Mouse (Mus musculus) T-helper 2 cell (primary cell): Measurements from ENCODE around the gene Mrps34.

Experiments
- in situ Hi-C: fragments of 300-600 bp; cut with MboI, MseI; formaldehyde crosslinking; loops from one replicate; pipeline ENCODE4 v1.15.1; 2025; ENCODE audit warnings: high pct_unique_total_duplicates

The Mrps34 gene

DNA sequence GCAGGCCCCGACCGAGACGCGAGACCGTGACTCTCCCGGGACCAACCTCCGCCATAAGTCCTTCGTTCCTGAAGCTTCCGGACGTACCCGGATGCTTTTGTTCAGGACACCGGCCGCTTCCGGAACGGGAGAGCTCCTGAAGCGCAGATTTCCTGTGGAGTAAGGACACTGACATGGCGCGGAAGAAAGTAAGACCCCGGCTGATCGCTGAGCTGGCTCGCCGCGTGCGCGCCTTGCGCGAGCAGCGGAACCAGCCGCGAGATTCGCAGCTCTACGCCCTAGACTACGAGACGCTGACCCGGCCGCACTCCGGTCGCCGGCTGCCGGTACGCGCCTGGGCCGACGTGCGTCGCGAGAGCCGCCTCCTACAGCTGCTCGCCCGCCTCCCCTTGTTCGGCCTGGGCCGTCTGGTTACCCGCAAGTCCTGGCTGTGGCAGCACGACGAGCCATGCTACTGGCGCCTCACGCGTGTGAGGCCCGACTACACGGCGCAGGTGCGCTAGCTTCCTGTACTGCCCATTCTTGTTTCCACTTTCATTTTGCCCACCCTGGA is at the start of gene Mrps34, which contains the start of gene Eme2:
Gene Mrps34 (plus strand): TSS at position 122 of the 553 bp plus-strand sequence.
Gene Eme2 (minus strand): TSS at position 93 of the 553 bp plus-strand sequence.
- in situ Hi-C loops = no loop called here

GRCm38 (mm10) chr17:24847386-24847785 is 47.5 kb upstream of the Mrps34 start:
- in situ Hi-C loops = no loop called here

DNA sequence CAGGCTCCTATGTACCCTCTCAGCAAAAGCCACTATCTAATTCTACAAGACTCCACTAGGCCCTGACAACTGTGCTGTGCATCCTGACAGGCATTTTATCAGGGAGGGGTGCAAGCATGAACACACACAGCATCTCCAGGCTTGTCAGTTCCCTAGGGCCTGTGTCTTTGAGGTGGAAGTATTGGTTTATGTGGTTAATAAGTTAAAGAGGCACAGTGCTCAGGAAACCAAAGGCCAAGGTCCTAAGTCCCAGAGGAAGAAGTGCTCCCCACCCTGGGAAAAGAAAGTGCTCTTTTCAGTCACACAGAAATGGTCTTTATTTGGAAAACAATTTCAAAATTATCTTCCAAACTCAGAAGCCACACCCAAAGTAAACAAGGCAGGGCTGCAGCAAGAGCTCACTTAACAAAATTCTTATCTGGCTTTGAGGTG is 46.3 kb upstream of the Mrps34 start:
- in situ Hi-C loops = no loop called here

DNA sequence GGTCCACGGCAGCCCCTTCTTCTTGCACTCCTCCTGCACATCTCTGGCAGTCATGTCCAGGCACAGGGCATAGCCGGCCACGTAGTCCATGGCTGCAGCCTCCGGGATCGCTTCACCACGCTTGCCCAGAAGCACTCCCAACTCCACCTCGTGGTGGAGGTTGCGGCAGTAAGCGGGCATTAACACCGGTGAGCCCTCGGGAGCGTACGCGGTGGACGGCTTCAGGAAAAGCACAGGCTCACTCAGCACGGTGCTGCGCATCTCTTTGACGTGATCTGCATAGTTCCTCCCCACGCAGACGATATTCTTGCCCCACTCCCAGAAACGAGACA is 45.2 kb upstream of the Mrps34 start:
- in situ Hi-C loops = no loop called here

DNA sequence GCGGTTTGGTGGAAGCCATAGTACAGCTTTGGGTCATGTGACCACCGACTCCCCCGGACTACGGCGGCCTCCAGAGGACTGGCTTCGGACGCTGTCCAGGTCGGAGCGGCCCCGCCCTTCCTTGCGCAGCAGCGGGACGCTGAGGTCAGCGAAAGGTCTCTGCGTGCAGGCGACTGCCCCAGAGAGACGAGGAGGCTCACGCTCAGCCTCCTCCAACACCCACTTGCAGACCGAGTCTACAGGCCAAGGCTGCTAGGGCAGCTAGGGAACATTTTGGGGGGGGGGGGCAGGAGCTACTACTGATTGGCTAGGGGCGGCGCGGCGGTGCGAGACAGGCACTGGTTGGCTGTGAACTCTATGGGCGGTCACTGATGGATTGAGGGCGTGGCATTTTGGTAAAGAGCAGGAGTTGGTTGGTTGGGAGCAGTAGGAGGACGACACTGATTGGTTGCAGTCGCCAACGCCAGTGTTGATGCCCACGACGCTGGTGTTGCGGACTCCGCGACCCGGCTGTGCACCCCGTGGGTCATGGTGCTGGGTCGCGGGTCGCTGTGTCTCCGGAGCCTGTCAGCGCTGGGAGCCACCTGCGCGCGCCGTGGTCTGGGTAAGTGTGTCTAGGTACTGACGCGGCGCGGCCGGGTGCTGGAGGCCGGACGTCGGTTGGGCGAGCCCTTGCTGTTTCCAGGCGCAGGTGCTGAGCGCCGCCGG is 44.7 kb upstream of the Mrps34 start, which contains the start of gene Fahd1:
Gene Fahd1 (minus strand): TSS at position 300 of the 708 bp plus-strand sequence.
- in situ Hi-C loops = no loop called here

DNA sequence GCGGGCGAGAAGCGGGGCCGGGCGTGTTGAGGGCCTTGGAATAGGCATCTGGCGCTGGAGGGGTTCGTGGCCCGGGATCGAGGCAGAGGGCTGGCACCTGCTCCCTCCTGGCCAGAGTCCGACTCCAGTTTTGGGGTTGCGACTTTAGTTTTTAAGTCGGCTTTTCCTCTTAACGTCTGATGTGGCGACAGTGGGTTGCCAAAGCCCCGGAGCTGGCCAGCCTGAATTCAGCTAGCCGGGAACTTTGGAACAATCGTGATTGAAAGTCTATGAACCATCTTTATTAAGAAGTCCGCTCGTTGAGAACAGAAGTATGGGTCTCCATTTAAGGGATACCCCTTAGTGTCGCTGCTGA is 44.2 kb upstream of the Mrps34 start:
- in situ Hi-C loops = no loop called here

DNA sequence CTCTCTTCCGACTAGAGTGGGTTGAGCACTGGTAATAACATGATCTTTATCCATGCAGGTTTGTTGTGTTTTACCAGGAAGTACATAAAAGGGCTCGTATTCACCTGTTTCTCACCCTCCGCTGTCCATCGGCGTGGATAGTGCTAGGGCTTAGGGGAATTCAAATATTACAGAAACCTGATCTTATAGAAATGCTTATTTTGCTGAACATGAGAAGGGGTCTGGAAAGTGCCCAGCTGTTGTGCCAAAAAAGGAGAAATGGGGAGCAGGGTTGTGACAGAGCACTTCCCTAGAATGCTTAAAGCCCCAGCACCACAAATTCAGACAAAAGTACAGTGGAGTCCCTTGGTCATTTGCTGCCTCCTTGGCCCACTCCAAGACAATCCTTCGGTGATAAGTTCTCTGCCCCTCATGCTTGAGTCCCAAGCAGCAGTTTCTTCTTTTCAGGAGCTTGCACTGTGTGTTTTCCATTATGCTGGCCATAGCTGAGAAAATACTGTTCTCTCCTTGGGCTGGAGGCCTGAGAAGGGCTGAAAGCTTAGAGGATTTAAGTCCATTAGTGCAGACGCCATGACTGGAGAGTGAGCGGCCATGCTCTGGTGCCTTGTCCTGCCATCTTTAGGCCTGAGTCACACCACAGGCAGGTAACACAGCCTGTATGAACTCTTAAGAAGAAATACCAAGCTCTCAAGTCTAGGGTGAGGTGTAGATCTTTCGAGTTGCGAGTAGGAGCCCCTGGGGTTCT is 43.4 kb upstream of the Mrps34 start:
- in situ Hi-C loops = no loop called here

DNA sequence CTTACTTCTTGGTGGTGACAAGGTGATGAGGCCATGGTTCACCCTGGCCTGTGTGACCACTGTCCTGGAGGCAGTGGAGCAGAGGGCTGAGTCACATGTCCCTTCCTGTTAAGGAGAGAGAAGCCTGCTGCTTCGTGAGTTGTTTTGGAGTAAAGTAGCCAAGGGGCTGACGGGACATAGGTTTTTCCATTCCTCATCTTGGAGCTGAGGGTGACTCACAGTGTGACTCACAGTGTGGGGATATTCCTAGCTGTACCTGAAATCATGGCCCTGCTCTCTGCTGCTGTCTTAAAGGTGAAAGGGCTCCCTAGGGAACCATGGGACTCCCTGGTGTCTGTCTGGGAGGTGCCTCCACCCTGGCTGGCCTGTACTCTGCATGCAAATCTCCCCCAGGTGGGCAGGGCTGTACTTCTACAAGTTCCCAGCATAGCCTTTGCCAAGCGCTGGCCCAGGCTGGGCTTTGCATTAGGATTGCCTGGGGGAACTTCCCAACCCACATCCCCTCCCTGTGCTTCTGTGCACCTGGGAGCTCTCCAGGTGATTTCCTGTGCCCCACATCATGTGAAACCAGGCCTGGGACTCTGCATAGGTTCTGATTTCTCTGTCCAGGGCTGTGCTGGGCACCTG is 39.0 kb upstream of the Mrps34 start:
- in situ Hi-C loops = no loop called here

- in situ Hi-C loops = no loop called here
Measured at GRCm38 (mm10) chr17:24856589-24856988, 38.3 kb upstream of the Mrps34 start.

DNA sequence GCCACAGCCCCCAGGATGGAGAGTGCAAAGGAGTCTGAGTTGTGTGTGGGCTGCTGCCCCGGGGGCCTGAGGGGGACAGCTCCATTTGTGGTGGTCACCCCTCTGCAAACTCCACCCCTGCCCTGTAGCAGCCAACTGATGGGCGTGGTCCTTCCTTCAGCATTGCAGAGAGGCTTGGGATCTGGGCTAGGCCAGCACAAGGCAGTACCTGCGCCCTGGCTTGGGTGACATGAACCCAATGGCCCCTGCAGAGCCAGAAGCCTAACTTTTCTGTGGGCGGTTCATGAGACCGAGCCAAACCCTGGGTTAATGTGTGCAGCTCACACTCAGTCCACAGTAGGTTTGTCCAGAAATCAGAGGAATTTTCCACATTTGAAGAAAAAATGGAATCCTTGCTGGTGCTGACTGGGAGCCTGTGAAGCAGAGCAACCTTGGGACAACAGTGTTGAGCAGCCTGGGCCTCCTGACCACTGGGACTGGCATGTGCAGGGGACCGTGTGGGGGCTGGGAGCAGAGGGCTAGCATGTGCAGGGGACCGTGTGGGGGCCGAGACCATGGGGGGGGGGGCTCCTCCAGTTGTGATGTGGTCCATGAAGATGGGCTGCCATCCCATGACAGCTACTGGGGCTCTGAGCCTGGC is 37.0 kb upstream of the Mrps34 start:
- in situ Hi-C loops = no loop called here

- in situ Hi-C loops = no loop called here
Measured at GRCm38 (mm10) chr17:24858967-24859366, 35.9 kb upstream of the Mrps34 start.

- in situ Hi-C loops = no loop called here
Measured at GRCm38 (mm10) chr17:24860076-24860475, 34.8 kb upstream of the Mrps34 start.

DNA sequence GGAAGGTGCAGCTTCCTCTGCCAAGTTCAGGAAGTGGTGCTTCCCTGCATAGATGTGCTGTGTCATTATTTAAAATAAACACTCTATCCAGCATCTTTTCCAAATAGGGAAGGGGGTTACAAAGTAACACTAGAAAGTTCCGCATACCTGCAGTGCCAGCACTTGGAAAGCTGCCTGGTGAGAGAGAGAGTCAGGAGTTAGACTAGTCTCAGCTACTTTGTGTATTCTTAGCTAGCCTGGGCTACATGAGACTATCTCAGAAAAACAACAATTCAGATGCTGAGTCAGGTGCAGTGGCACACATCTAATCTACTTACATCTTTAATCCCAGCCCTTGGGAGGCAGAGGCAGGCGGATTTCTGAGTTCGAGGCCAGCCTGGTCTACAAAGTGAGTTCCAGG is 33.1 kb upstream of the Mrps34 start:
- in situ Hi-C loops = no loop called here

GRCm38 (mm10) chr17:24865776-24866175 is 29.1 kb upstream of the Mrps34 start, which contains the start of gene Igfals:
Igfals (plus strand) TSS chr17:24865997.
- in situ Hi-C loops = no loop called here

DNA sequence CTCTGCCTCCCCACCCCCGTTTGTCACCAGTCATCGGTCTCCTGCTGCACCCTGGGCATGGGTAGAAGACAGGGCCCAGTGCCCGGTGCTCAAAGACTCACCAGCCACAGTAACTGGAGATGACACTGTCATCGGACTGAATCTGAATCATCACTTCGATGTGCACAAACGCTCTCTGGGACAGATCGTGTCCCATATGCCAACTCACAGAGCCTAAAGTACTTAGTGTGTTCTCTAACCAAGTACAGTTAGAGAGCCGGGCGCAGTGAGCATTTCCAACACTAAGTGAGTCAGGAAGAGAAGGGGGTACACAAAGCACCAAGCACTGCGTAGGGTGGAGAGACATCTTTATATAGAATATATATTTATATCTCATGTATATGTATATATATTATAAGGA is 27.0 kb upstream of the Mrps34 start:
- in situ Hi-C loops = no loop called here

DNA sequence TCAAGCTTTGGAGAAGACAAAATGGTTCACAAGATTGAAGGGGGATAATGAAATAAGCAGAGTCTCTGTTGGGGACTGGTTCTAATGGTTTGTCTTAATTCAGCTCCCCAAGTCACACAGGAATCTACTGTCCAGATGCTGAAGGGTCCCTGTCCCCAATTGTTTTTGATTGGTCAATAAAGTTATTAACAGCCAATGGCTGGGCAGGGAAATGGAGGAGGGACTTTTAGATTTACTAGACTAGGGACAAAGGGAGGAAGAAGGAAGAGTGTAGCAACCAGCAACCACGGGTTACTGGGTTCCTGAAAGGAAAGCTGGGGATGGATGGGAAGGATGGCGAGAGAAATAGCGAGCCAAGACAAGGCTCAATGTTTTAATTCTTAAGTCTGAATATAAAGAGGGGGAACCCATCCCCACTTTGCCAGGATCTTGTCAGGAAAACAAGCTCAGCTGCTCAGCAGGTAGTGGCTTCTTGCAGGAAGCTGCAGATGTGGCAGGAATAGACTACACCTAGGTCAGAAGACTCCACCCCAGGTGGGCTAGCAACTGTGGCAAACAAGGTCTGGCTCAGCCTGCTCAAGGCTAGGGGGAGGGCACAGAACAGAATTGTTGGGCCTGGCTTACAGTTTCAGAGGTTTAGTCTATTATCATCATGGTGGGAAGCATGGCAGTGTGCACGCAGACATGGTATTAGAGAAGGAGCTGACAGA is 21.1 kb upstream of the Mrps34 start:
- in situ Hi-C loops = no loop called here

GRCm38 (mm10) chr17:24874405-24874745 is 20.5 kb upstream of the Mrps34 start:
- in situ Hi-C loops = no loop called here

DNA sequence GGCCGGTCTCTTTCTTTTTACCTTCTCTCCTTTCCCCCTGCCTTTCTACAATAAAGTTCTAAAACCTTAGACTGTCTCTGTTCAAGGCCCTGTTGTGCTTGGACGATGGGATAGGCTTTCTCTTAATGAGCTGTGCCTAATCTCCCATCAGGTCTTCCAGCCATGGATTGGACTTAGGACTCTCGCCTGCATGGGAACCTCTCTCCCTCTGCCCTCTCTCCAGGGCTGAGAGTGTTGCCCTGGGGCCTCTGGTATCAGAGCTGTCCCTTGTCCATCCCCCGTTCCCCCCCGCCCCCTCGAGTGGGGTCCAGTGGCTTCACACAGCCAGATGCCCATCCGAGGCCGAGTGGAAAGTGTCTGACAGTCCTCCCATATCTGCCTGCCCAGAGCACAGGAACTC is 19.9 kb upstream of the Mrps34 start:
- in situ Hi-C loops = no loop called here

DNA sequence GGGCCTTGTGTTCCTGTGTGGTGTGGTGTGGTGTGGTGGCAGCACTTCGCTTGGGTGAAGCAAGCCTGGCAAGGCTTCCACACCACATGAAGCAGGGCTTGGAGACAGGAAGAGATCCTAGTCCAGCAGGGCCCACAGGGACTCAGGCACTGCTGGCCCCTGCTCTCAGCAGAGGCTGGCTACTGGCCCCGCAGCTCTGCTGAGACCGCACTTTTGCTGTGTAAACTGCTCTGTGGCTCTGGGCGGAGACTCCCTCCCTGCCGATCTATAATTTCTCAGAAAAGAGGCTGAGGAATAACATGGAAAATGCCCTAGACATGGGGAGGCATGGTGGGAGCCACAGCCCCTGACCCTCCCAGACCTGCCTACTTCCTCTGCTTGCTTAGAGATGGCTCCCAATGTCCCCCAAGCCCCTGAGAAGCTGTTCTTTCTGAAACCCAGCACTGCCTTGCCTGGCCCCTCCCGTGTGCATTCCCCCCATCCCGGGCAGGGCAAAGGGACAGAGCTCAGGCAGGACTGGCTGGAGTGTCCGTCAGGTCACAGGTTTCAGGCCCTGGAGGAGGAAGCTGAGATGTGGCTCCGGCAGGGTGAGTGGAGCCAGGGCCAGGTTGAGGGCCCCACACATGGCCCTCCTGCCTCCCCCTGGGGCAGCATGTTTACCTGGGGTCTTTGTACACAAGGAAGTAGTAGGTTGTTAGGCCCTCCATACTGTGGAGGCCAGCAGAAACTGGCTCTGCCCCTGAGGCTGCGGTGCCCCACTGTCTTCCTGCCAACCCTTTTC is 17.4 kb upstream of the Mrps34 start:
- in situ Hi-C loops = no loop called here

DNA sequence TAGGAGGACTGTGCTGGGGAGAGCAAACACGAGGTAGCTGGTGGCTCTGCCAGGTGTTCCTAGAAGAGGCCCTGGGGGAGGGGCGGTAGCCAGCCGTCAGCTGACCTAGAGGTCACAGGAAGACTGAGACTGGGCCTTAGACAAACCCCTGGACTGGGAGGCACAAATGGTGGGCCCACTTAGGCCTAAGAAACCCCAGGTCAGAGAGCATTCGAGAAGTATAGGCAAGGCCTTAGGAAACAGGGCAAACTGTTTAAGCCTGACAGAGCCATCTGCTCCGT is 16.9 kb upstream of the Mrps34 start:
- in situ Hi-C loops = no loop called here

GRCm38 (mm10) chr17:24878531-24878930 is 16.4 kb upstream of the Mrps34 start:
- in situ Hi-C loops = no loop called here
